Mouse (Mus musculus) neural tube, embryonic 11.5 days (tissue): ENCODE measurements around the gene 1700023F06Rik. TPM values are rescaled to one million over a fixed set of nuclear protein-coding genes. Genes with fewer than 3 reads are reported as not detected.
A peak's percentile ranks its signal among the peaks of the same experiment; 100 is the strongest.

Source experiments
- ATAC-seq: fragments of 200-750 bp; cut with Nextera tagmentation; 2 replicates; pipeline ENCODE4 v1.8.0; 2017; ENCODE audit warnings: moderate number of reproducible peaks, mild to moderate bottlenecking, moderate TSS enrichment, moderate library complexity; ENCODE audit not compliant: insufficient read depth, low FRiP score, low TSS enrichment
- DNase-seq: peaks from one replicate; pipeline ENCODE4 v3.0.0-alpha.2; 2015; ENCODE audit warnings: low spot score
- H3K27ac ChIP-seq: fragments of 300-500 bp; sonication (generic); 2 replicates; pipeline ENCODE4 v1.5.1; 2014; ENCODE audit warnings: low read depth, mild to moderate bottlenecking, low read length
- H3K27me3 ChIP-seq: fragments of 300-500 bp; sonication (generic); 2 replicates; pipeline ENCODE4 v1.6.1; 2014; ENCODE audit warnings: mild to moderate bottlenecking, low read length, mixed read lengths; ENCODE audit not compliant: control insufficient read depth, insufficient read depth
- H3K36me3 ChIP-seq: fragments of 300-500 bp; sonication (generic); 2 replicates; pipeline ENCODE4 v1.6.1; 2014; ENCODE audit warnings: mild to moderate bottlenecking, low read length, moderate library complexity, mixed read lengths; ENCODE audit not compliant: control insufficient read depth, insufficient read depth
- H3K4me1 ChIP-seq: fragments of 300-500 bp; sonication (generic); 2 replicates; pipeline ENCODE4 v1.6.1; 2014; ENCODE audit warnings: low read length, mixed read lengths; ENCODE audit not compliant: control insufficient read depth, insufficient read depth
- H3K4me2 ChIP-seq: fragments of 300-500 bp; sonication (generic); 2 replicates; pipeline ENCODE4 v1.6.1; 2014; ENCODE audit warnings: low read depth, mild to moderate bottlenecking, moderate library complexity
- H3K4me3 ChIP-seq: fragments of 300-500 bp; sonication (generic); 2 replicates; pipeline ENCODE4 v1.5.1; 2014; ENCODE audit warnings: low read depth, low read length
- H3K9ac ChIP-seq: fragments of 300-500 bp; sonication (generic); 2 replicates; pipeline ENCODE4 v1.6.1; 2014; ENCODE audit warnings: mild to moderate bottlenecking, low read length
- H3K9me3 ChIP-seq: fragments of 300-500 bp; sonication (generic); 2 replicates; pipeline ENCODE4 v1.6.1; 2016; ENCODE audit warnings: low read length; ENCODE audit not compliant: control insufficient read depth
- WGBS: fragments of 180-500 bp; shearing (Covaris S2); extraction: QIAGEN DNeasy Blood & Tissue Kit; methylation state at CpG from one replicate; pipeline ENCODE4 v1.1.7; 2014; 5-methylcytosine and 5-hydroxymethylcytosine counted together
- polyA plus RNA-seq: library from polyadenylated mRNA; unstranded; fragments of >200 nt; fragmentation: Nextera tagmentation; extraction: Ambion mirVana; gene quantifications from 2 replicates; pipeline ENCODE4 v1.2.1, GENCODE M21; 2014

The 1700023F06Rik gene
- polyA plus RNA-seq, 1 experiment from 2014 or later, result not detected

DNA sequence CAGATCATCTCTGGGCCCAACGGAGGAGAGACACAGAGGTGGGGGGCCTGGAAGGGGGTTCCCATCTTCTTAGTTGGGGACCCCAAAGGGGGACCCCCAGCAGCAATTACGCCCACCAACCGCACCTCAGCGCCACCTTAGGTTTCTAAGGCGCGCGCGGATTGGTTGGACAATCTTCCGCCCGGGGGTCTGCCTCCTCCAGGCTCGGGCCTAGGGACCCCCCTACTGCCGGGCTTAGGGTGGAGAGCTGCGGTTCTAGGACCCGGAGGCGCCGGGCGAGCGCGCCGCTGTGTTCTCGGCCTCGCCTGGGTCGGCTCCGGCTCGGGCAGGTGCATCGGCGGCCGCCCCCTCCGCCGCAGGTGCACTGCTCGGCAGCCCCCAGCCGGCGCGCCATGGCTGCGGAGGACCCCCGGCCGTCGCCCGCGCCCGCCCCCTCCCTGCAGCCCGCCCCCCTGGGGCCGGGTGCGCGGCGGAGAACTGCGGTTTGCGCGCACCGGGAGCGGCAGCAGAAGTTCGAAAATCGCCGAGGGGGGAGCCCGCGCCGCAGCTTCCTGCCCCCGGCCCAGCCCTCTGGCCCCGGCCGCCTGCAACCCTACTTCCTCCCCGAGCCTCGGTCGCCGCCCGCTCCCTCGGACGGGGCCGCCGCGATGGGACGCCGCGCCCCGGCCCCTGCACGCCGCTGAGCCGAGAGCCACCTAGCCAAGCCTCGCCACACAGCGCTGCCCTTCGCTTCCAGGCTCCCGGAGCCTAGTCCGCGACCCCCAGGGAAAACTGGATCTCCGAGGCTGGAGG is 37.7 kb downstream of the 1700023F06Rik start, which contains the start of gene Fmnl1:
Fmnl1 (plus strand) TSS at position 614 of the 792 bp plus-strand sequence.
- no peak for ATAC-seq

GRCm38 (mm10) chr11:103170111-103170493 is 38.3 kb downstream of the 1700023F06Rik start:
- Histone ChIP-seq H3K9me3 (no peaks in the 10 kb centered on the region), H3K4me1 (peaks cover 10% of the 10 kb centered on the region), H3K27ac (no peak overlapping the region), H3K36me3 (no peaks in the 10 kb centered on the region), H3K27me3 (peaks cover 44% of the 10 kb centered on the region), H3K4me3 (peak overlapping the region; percentile 56; the same call in 1 of the 2 replicates), H3K9ac (no peak overlapping the region; the same call in 1 of the 2 replicates), H3K4me2 (peak overlapping the region; percentile 90)
- 57% methylated on average over 3 of the region's 3 CpGs for WGBS
- ATAC-seq (no peak), DNase-seq (no peak)

More for the DNA sequence above, 37.7 kb downstream of the 1700023F06Rik start, which contains the start of gene Fmnl1:
- Histone ChIP-seq H3K4me2 (peak within 1 kb of the TSS; percentile 90), H3K36me3 (no peaks in the 10 kb centered on the region), H3K4me1 (peaks cover 10% of the 10 kb centered on the region), H3K27ac (no peak within 1 kb of the TSS), H3K27me3 (peaks cover 44% of the 10 kb centered on the region), H3K9me3 (no peaks in the 10 kb centered on the region), H3K4me3 (peak within 1 kb of the TSS; percentile 56), H3K9ac (peak within 1 kb of the TSS; percentile 37)
- no peak for DNase-seq
- WGBS, result 1% methylated on average over 70 of the region's 84 CpGs

- Histone ChIP-seq H3K36me3 (no peaks in the 10 kb centered on the region), H3K27me3 (peaks cover 44% of the 10 kb centered on the region), H3K9ac (no peak overlapping the region), H3K4me3 (no peak overlapping the region), H3K9me3 (no peaks in the 10 kb centered on the region), H3K4me2 (no peak overlapping the region), H3K4me1 (peaks cover 10% of the 10 kb centered on the region), H3K27ac (no peak overlapping the region)
- 81% methylated on average over 5 of the region's 5 CpGs for WGBS
- ATAC-seq (no peak), DNase-seq (no peak)
Observed at GRCm38 (mm10) chr11:103169664-103170063, 38.7 kb downstream of the 1700023F06Rik start.

DNA sequence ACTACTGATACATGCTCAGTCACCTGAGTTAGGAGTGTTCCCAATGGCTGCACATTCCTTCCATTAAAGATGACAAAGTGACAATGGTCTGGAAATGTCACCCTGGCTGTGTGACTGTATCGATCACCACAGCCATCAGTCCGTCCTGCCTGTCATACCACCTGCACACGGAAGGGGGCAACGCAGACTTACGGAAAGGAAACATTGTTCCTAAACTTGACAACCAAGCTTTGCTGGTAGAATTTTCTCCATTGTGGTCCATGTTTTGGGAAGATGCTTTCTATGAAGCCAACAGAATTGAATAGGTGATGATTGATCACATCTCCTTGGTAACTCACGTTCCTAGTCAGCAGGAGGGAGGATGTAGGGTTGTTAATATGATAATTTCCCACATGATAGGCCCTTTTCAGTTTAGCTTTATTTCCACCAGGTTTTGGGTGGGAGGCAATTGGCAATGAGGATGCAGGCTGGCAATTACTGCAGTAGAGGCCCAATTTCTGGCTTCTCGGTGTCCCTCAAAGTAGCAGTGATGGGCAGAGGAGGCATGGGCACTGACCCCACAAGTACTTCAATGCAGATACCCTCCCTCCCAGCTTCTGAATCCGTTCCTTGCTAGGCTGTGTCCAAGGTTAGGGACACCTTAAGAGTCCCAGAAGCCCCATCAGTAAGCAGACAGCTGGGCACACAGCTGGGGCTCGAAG is 39.5 kb downstream of the 1700023F06Rik start:
- DNase-seq, result peak; percentile 69
- no peak overlapping the region for H3K27ac ChIP-seq
- no peak for ATAC-seq
- H3K27me3 ChIP-seq, result peaks cover 44% of the 10 kb centered on the region
- WGBS, result 25% methylated on average over 9 of the region's 9 CpGs
- no peaks in the 10 kb centered on the region for H3K36me3 ChIP-seq
- no peaks in the 10 kb centered on the region for H3K9me3 ChIP-seq
- no peak overlapping the region for H3K4me3 ChIP-seq
- H3K9ac ChIP-seq, result no peak overlapping the region
- H3K4me2 ChIP-seq, result no peak overlapping the region
- H3K4me1 ChIP-seq, result peaks cover 10% of the 10 kb centered on the region

- ATAC-seq (no peak), DNase-seq (no peak)
- H3K4me2 ChIP-seq, result no peak overlapping the region
- 29% methylated on average over 10 of the region's 10 CpGs for WGBS
- H3K27me3 ChIP-seq, result peaks cover 5% of the 10 kb centered on the region
- no peak overlapping the region for H3K27ac ChIP-seq
- H3K36me3 ChIP-seq, result no peaks in the 10 kb centered on the region
- no peak overlapping the region for H3K9ac ChIP-seq
- H3K9me3 ChIP-seq, result no peaks in the 10 kb centered on the region
- H3K4me3 ChIP-seq, result no peak overlapping the region
- H3K4me1 ChIP-seq, result no peaks in the 10 kb centered on the region
Observed at GRCm38 (mm10) chr11:103164391-103164790, 44.0 kb downstream of the 1700023F06Rik start.

GRCm38 (mm10) chr11:103162132-103162531 is 46.2 kb downstream of the 1700023F06Rik start:
- Histone ChIP-seq H3K9ac (no peak overlapping the region), H3K36me3 (no peaks in the 10 kb centered on the region), H3K9me3 (no peaks in the 10 kb centered on the region), H3K4me1 (no peaks in the 10 kb centered on the region), H3K27me3 (no peaks in the 10 kb centered on the region), H3K27ac (no peak overlapping the region), H3K4me2 (no peak overlapping the region), H3K4me3 (no peak overlapping the region)
- no peak for ATAC-seq
- WGBS, result 92% methylated on average over 5 of the region's 5 CpGs
- DNase-seq, result no peak

- no peak for DNase-seq
- no peak for ATAC-seq
Observed at GRCm38 (mm10) chr11:103161449-103161848, 46.9 kb downstream of the 1700023F06Rik start.

GRCm38 (mm10) chr11:103160738-103161137 is 47.6 kb downstream of the 1700023F06Rik start:
- DNase-seq (no peak), ATAC-seq (no peak)
- no peaks in the 10 kb centered on the region for H3K9me3 ChIP-seq
- 89% methylated on average over 11 of the region's 11 CpGs for WGBS
- H3K27me3 ChIP-seq, result no peaks in the 10 kb centered on the region
- H3K36me3 ChIP-seq, result no peaks in the 10 kb centered on the region
- no peak overlapping the region for H3K4me3 ChIP-seq
- H3K9ac ChIP-seq, result no peak overlapping the region
- no peaks in the 10 kb centered on the region for H3K4me1 ChIP-seq
- H3K4me2 ChIP-seq, result no peak overlapping the region
- no peak overlapping the region for H3K27ac ChIP-seq

More at GRCm38 (mm10) chr11:103161449-103161848, 46.9 kb downstream of the 1700023F06Rik start:
- H3K9me3 ChIP-seq, result no peaks in the 10 kb centered on the region
- no peak overlapping the region for H3K4me2 ChIP-seq
- no peaks in the 10 kb centered on the region for H3K4me1 ChIP-seq
- no peaks in the 10 kb centered on the region for H3K27me3 ChIP-seq
- H3K36me3 ChIP-seq, result no peaks in the 10 kb centered on the region
- H3K9ac ChIP-seq, result no peak overlapping the region
- WGBS, result 80% methylated on average over 7 of the region's 7 CpGs
- H3K4me3 ChIP-seq, result no peak overlapping the region
- no peak overlapping the region for H3K27ac ChIP-seq
